Mouse (Mus musculus): ENCODE measurements around the gene Bst2. TPM values are rescaled to one million over a fixed set of nuclear protein-coding genes. Genes with fewer than 3 reads are reported as not detected.

Bst2 gene
- total and polyA plus RNA-seq, 2 experiments from 2014 or later, result 14.4 to 21.0 TPM

- no peak overlapping the region for H3K9ac ChIP-seq (replicated peaks; ENCODE audit: low read length)
- H3K4me2 ChIP-seq (ENCODE audit: low read depth, low read length), result no peak overlapping the region
- H3K36me3 ChIP-seq (ENCODE audit: insufficient read depth, low read length), result no peaks in the 10 kb centered on the region
- no peak for TF ChIP-seq CTCF (IDR thresholded peaks at IDR 0.05; ENCODE audit: low read depth)
- no peak for DNase-seq (ENCODE audit: low spot score)
- no peak for ATAC-seq
- no peak overlapping the region for H3K27ac ChIP-seq
- no peaks in the 10 kb centered on the region for H3K9me3 ChIP-seq (ENCODE audit: low read length)
- H3K4me3 ChIP-seq (ENCODE audit: low read length), result no peak overlapping the region
- no peaks in the 10 kb centered on the region for H3K27me3 ChIP-seq (ENCODE audit: insufficient read depth, low read length)
- 64% methylated on average over 1 of the region's 1 CpGs for WGBS
- peaks cover 6% of the 10 kb centered on the region for H3K4me1 ChIP-seq (ENCODE audit: insufficient read depth, low read length)
Measured at GRCm38 (mm10) chr8:71575020-71575419, 37.8 kb upstream of the Bst2 start.

GRCm38 (mm10) chr8:71574426-71574825, 37.2 kb upstream of the Bst2 start:
- Histone ChIP-seq H3K4me2 (ENCODE audit: low read depth, low read length) (no peak overlapping the region), H3K9me3 (ENCODE audit: low read length) (no peaks in the 10 kb centered on the region), H3K27me3 (ENCODE audit: insufficient read depth, low read length) (no peaks in the 10 kb centered on the region), H3K27ac (no peak overlapping the region), H3K9ac (replicated peaks; ENCODE audit: low read length) (no peak overlapping the region), H3K4me3 (ENCODE audit: low read length) (no peak overlapping the region), H3K4me1 (ENCODE audit: insufficient read depth, low read length) (peaks cover 6% of the 10 kb centered on the region), H3K36me3 (ENCODE audit: insufficient read depth, low read length) (no peaks in the 10 kb centered on the region)
- 51% methylated on average over 7 of the region's 7 CpGs for WGBS
- ATAC-seq (no peak), DNase-seq (ENCODE audit: low spot score) (no peak)
- no peak for TF ChIP-seq CTCF (IDR thresholded peaks at IDR 0.05; ENCODE audit: low read depth)

GRCm38 (mm10) chr8:71572847-71573633, 35.8 kb upstream of the Bst2 start:
- Histone ChIP-seq H3K4me3 (ENCODE audit: low read length) (no peak overlapping the region), H3K36me3 (ENCODE audit: insufficient read depth, low read length) (no peaks in the 10 kb centered on the region), H3K9me3 (ENCODE audit: low read length) (no peaks in the 10 kb centered on the region), H3K27ac (peak overlapping the region; percentile 91), H3K4me1 (ENCODE audit: insufficient read depth, low read length) (peaks cover 10% of the 10 kb centered on the region), H3K4me2 (ENCODE audit: low read depth, low read length) (peak overlapping the region; percentile 68), H3K27me3 (ENCODE audit: insufficient read depth, low read length) (no peaks in the 10 kb centered on the region), H3K9ac (replicated peaks; ENCODE audit: low read length) (0 out of 2 replicates have a peak overlapping the region, but pooled peaks have one; percentile 6)
- 46% methylated on average over 9 of the region's 9 CpGs for WGBS
- ATAC-seq (peak; percentile 43), DNase-seq (ENCODE audit: low spot score) (peak; percentile 88)
- no peak for TF ChIP-seq CTCF (IDR thresholded peaks at IDR 0.05; ENCODE audit: low read depth)

- ATAC-seq, result no peak
- Histone ChIP-seq H3K9ac (replicated peaks; ENCODE audit: low read length) (no peak overlapping the region), H3K27me3 (ENCODE audit: insufficient read depth, low read length) (no peaks in the 10 kb centered on the region), H3K4me2 (ENCODE audit: low read depth, low read length) (peak overlapping the region; percentile 68; the same call in 1 of the 2 replicates), H3K27ac (peak overlapping the region; percentile 91; the same call in 1 of the 2 replicates), H3K36me3 (ENCODE audit: insufficient read depth, low read length) (no peaks in the 10 kb centered on the region), H3K9me3 (ENCODE audit: low read length) (no peaks in the 10 kb centered on the region), H3K4me3 (ENCODE audit: low read length) (0 out of 2 replicates have a peak overlapping the region, but pooled peaks have one; percentile 66), H3K4me1 (ENCODE audit: insufficient read depth, low read length) (peaks cover 10% of the 10 kb centered on the region)
- 88% methylated on average over 2 of the region's 2 CpGs for WGBS
- TF ChIP-seq CTCF (IDR thresholded peaks at IDR 0.05; ENCODE audit: low read depth), result peak; percentile 24; the same call in 1 of the 2 replicates
- DNase-seq (ENCODE audit: low spot score), result peak; percentile 31
Measured at GRCm38 (mm10) chr8:71572077-71572476, 34.8 kb upstream of the Bst2 start.

- peak; percentile 98 for DNase-seq (ENCODE audit: low spot score)
- Histone ChIP-seq H3K4me2 (ENCODE audit: low read depth, low read length) (peak overlapping the region; percentile 68), H3K27me3 (ENCODE audit: insufficient read depth, low read length) (no peaks in the 10 kb centered on the region), H3K36me3 (ENCODE audit: insufficient read depth, low read length) (no peaks in the 10 kb centered on the region), H3K9ac (replicated peaks; ENCODE audit: low read length) (peak overlapping the region; percentile 62), H3K4me1 (ENCODE audit: insufficient read depth, low read length) (peaks cover 10% of the 10 kb centered on the region), H3K9me3 (ENCODE audit: low read length) (no peaks in the 10 kb centered on the region), H3K27ac (peak overlapping the region; percentile 91), H3K4me3 (ENCODE audit: low read length) (peak overlapping the region; percentile 66)
- under 1% methylated on average over 41 of the region's 41 CpGs for WGBS
- TF ChIP-seq CTCF (IDR thresholded peaks at IDR 0.05; ENCODE audit: low read depth), result peak; percentile 22
- ATAC-seq, result peak; percentile 91
Measured at GRCm38 (mm10) chr8:71570291-71570954, 33.2 kb upstream of the Bst2 start.

- TF ChIP-seq CTCF (IDR thresholded peaks at IDR 0.05; ENCODE audit: low read depth), result 0 out of 2 replicates have a peak, but pooled peaks have one; percentile 29
- Histone ChIP-seq H3K27me3 (ENCODE audit: insufficient read depth, low read length) (no peaks in the 10 kb centered on the region), H3K9me3 (ENCODE audit: low read length) (no peaks in the 10 kb centered on the region), H3K4me3 (ENCODE audit: low read length) (peak overlapping the region; percentile 66), H3K27ac (peak overlapping the region; percentile 91), H3K4me1 (ENCODE audit: insufficient read depth, low read length) (peaks cover 10% of the 10 kb centered on the region), H3K9ac (replicated peaks; ENCODE audit: low read length) (peak overlapping the region; percentile 62), H3K4me2 (ENCODE audit: low read depth, low read length) (peak overlapping the region; percentile 68), H3K36me3 (ENCODE audit: insufficient read depth, low read length) (no peaks in the 10 kb centered on the region)
- peak; percentile 94 for DNase-seq (ENCODE audit: low spot score)
- WGBS, result under 1% methylated on average over 51 of the region's 51 CpGs
- peak; percentile 81 for ATAC-seq
Measured at GRCm38 (mm10) chr8:71569366-71570290, 32.4 kb upstream of the Bst2 start.
